Mouse (Mus musculus) cortical plate, adult 2 months (tissue): ENCODE data around the gene Nrxn2. TPM values are rescaled to one million over a fixed set of nuclear protein-coding genes. Genes with fewer than 3 reads are reported as not detected.

Experiments
- H3K27ac ChIP-seq: fragments of 200-500 bp; 2 replicates; pipeline ENCODE4 v1.5.1; 2012; ENCODE audit warnings: low read length, control low read depth, inconsistent platforms; ENCODE audit not compliant: insufficient read depth
- H3K4me1 ChIP-seq: fragments of 200-500 bp; 2 replicates; pipeline ENCODE4 v1.6.1; 2011; ENCODE audit warnings: low read length; ENCODE audit not compliant: control insufficient read depth, insufficient read depth
- H3K4me3 ChIP-seq: fragments of 200-500 bp; 2 replicates; pipeline ENCODE4 v1.5.1; 2011; ENCODE audit warnings: mild to moderate bottlenecking, low read length, control low read depth; ENCODE audit not compliant: insufficient read depth
- CTCF ChIP-seq: fragments of 200-500 bp; IDR thresholded peaks from 2 replicates; pipeline ENCODE4 v1.5.1; 2011; ENCODE audit warnings: mild to moderate bottlenecking, control low read depth, low read length; ENCODE audit not compliant: insufficient read depth; ENCODE audit errors: extremely low read depth
- POLR2A ChIP-seq: fragments of 200-500 bp; IDR thresholded peaks from 2 replicates; pipeline ENCODE4 v1.6.1; 2011; ENCODE audit warnings: mild to moderate bottlenecking, low read length, control low read depth; ENCODE audit not compliant: insufficient read depth; ENCODE audit errors: extremely low read depth
- polyA plus RNA-seq: library from polyadenylated mRNA; depleted of rRNA; stranded (reverse); fragments of >200 nt; gene quantifications from 2 replicates; pipeline ENCODE4 v1.2.3, GENCODE M21; 2012

Gene Nrxn2
- polyA plus RNA-seq, 1 experiment, result 279 TPM

DNA sequence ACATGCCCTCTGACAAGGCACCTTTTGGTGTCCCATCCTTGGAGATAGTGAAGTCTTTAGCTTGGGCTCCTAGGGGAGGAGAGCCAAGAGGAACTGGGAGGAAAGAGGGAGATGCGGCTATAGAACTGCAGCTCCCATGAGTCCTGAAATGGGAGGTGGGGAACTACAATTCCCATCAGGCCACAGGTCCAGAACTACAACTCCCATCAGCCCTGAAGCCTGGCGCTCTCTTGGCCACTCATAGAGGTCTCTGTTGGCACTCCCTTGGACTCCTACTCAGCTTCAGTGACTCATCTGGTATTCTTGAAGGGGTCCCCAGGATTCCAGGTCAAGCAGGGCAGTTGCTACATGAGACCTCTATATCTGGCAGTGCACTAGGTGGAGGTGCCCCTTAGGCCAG lies 101.0 kb downstream of the Nrxn2 start:
- Histone ChIP-seq H3K27ac (no peak overlapping the region), H3K4me1 (peaks cover 20% of the 10 kb centered on the region)
- TF ChIP-seq POLR2A (no peak), CTCF (no peak)

DNA sequence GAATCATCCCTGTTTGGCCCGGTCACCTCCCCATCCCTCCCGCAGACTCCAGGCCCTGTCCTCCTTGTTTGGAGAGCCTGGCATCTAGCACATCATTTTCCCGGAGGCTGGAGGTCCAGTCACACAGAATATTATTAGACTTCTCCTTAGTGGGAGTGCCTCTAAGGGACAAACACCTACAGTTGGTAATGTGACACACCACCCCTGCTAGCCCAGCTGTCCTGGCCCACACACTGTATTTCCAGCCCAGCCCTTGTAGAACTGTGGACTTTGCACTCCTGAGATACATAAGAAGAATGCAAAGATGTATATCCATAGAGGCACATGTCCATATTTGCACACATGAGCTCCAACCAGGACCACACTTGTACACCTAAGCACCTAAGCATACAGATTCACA lies 103.1 kb downstream of the Nrxn2 start:
- Histone ChIP-seq H3K27ac (no peak overlapping the region), H3K4me1 (peaks cover 26% of the 10 kb centered on the region)
- TF ChIP-seq CTCF (no peak), POLR2A (no peak)

More for the DNA sequence above, 101.0 kb downstream of the Nrxn2 start:
- H3K4me3 ChIP-seq, result no peak overlapping the region

DNA sequence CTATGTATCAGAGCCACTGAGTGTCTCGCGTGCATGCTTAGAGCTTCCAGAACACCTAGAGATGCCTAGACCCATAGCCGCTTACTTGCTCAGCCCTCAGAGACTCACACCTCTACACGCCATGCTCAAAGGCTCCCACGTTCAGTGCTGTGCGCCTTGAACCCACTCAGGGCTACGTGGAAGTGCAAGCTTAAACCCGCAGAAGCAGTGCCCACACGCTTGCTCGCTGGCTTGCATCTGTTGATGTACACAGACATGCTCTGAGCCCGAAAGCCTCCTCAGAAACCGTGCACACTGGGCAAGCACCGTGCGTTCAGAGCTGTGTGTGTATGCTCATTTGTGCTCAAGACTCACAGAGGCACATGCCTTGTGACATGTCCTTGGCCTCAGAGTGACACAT lies 103.8 kb downstream of the Nrxn2 start:
- TF ChIP-seq POLR2A (no peak), CTCF (no peak)
- H3K4me1 ChIP-seq, result peaks cover 25% of the 10 kb centered on the region
- H3K4me3 ChIP-seq, result no peak overlapping the region
- no peak overlapping the region for H3K27ac ChIP-seq

More for the DNA sequence above, 103.1 kb downstream of the Nrxn2 start:
- H3K4me3 ChIP-seq, result no peak overlapping the region

DNA sequence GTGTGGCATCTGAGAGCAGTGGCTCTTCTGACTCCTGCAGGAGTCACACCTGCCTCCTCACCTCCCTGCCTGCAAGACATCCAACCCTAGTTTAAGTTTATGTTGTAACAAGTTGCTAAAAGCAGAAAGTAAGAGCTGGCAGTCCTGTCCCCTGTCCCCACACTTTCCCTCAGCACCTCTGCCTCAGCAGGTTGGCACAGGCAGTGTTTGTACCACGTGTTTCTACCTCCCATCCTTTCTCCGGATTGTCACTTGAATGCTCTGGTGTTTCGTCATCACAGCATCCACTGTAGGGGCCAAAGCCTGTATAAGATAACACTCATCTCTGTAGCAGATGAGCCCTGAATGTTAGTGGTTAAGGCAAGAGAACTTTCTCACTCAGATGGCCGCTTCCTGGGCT lies 106.5 kb downstream of the Nrxn2 start:
- TF ChIP-seq CTCF, result no peak
- no peak for TF ChIP-seq POLR2A
- H3K4me1 ChIP-seq, result peaks cover 26% of the 10 kb centered on the region
- no peak overlapping the region for H3K4me3 ChIP-seq
- H3K27ac ChIP-seq, result no peak overlapping the region

DNA sequence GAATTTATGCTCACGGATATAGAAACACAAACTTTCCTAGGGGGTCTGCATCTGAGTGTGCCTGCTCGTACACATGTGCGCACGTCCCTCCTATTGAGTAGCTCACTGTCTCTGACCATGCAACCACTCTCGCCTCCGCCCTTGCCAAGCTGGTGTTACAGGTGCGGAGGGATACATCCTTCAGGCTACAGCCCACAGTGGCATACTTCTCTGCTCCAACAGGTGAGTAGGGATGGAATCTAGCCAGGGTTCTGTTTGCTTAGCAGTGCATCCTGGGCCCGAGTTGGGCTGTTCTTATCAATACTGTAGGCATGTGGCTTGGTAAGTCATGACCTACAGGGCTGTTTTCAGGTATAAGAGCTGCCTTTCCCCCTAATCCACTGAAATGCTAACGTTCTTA lies 107.5 kb downstream of the Nrxn2 start:
- peaks cover 28% of the 10 kb centered on the region for H3K4me1 ChIP-seq
- no peak overlapping the region for H3K27ac ChIP-seq
- H3K4me3 ChIP-seq, result no peak overlapping the region
- no peak for TF ChIP-seq POLR2A

DNA sequence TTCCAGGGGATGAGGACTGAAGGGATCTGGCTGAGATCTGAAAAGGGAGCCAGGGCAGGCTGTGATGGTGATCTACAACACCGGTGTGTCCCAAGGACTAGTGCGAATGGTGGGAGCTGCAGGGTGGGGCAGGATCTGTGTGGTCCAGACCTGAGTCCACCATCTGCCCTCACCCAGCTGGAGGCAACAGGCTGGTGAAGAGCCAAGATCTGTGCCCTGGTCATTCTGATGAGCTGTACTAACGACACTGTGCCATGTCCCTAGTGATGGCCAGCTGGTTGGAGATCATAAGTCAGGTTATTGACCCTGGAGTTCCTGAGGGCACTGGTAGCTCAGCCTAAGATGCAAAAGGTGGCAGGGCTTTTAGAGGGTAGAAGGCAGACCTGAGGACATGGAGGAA lies 108.9 kb downstream of the Nrxn2 start:
- Histone ChIP-seq H3K4me1 (peaks cover 25% of the 10 kb centered on the region), H3K4me3 (no peak overlapping the region), H3K27ac (0 out of 2 replicates have a peak overlapping the region, but pooled peaks have one; percentile 6)
- TF ChIP-seq CTCF (no peak), POLR2A (no peak)

DNA sequence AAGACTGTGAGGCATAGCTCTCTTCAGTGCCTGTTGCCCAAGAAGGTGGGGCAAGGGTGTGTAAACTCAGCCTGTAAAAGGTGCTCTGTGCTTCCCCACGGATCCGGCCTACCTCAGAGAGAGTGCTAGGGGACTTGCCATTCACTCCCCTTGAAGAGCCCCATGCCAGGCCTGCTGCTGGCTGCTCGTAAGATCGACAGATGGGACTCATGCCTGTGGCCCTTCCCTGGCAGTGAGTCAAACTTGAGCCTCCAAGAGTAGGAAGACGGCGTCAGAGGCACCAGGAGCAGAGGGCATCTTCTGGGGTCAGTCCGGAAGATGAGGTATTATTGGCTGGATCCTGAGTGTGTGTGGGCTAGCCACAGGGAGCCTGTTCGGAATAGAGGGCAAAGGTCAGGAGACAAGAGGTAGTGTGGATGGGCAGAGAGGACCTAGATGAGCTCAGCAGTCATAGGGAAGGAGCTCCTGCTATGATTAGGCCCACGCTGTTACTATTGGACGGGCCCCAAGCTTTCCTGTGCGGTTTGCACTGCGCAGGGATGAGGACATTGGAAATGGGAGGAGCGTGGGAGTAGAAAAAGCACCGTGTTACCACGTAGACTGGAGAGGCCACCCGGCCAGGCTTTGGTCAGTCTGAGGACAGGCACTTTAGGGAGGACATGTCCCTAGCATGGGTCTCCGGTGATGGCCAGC lies 109.5 kb downstream of the Nrxn2 start:
- Histone ChIP-seq H3K27ac (peak overlapping the region; percentile 53), H3K4me3 (no peak overlapping the region), H3K4me1 (peaks cover 22% of the 10 kb centered on the region)
- TF ChIP-seq POLR2A (no peak), CTCF (no peak)

DNA sequence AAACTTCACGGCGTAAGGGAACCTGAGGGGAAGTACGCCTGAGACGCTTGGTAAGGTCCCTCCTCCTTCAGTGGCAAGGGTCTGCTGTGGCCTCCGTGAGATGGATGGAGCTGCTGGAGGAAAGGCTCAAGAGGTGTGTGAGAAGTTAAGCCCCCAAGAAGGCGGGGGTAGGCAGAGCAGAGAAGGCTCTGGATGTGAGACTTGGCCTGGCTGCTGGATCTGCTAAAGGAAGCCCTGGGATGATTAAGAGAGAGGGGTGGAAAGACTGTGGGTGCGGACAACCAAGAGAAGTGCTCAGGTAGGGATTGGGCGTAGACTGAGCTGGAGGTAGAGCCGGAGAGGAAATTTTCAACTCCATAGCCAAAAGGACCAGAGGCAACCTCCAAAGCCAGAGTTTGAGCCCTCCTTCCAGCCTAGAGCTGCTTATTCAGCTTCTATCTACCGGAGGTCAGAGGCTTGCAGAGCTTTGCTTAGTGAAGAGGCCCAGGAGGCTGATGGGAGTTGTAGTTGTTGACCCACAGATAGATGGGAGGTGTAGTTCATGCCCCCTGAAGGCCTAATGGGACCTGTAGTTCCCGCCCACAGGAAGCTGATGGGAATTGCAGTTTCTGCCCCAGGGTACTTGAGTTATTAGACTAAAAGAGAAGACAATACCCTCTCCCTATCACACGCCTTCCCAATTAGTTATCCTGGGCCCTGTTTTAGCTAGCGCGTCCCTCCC lies 110.9 kb downstream of the Nrxn2 start:
- Histone ChIP-seq H3K4me3 (no peak overlapping the region), H3K27ac (no peak overlapping the region), H3K4me1 (peaks cover 22% of the 10 kb centered on the region)
- TF ChIP-seq CTCF, result no peak
- TF ChIP-seq POLR2A, result no peak

DNA sequence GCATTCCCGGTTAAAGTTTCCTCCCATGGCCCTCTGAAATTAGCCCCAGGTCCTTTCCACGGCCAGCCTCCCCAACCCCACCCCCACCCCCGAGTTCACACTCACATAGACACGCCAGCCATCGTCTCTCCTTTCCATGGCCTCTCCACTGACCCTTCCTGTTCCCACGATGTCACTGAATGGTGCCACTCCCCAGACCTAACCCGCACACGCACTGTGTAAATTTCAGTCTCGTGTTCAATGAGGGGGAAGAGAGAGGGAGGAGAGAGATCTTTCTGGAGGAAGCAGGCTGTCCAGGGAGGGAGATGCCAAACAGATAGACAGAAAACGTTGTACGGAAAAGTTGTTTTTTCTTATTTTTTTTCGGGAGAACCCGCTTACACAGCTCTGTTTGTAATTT lies 111.8 kb downstream of the Nrxn2 start:
- no peak overlapping the region for H3K27ac ChIP-seq
- peaks cover 18% of the 10 kb centered on the region for H3K4me1 ChIP-seq
- TF ChIP-seq CTCF (no peak), POLR2A (no peak)
- no peak overlapping the region for H3K4me3 ChIP-seq

DNA sequence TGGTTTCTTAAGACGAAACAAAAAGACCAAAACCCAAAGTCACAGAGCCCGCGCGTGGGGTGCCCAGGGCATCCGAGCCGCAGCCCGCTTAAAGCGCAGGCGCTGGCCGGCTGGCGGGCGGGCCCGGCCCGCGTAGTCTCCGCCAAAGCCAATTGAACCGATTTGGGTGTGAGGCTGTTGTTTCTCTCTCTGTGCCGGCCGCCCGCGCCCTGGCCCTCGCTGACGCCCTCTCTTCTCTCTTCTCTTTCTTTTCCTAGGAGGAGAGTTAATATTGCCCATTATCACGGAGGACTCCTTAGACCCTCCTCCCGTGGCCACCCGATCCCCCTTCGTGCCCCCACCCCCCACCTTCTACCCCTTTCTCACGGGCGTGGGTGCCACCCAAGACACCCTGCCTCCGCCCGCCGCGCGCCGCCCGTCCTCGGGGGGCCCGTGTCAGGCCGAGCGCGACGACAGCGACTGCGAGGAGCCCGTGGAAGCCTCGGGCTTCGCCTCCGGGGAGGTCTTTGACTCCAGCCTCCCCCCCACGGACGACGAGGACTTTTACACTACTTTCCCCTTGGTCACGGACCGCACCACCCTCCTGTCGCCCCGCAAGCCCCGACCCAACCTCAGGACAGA lies 112.6 kb downstream of the Nrxn2 start:
- no peak for TF ChIP-seq CTCF
- no peak for TF ChIP-seq POLR2A
- no peak overlapping the region for H3K4me3 ChIP-seq
- no peak overlapping the region for H3K27ac ChIP-seq
- H3K4me1 ChIP-seq, result peaks cover 16% of the 10 kb centered on the region
